Mouse (Mus musculus): ENCODE results near the gene Med27. TPM values are rescaled to one million over a fixed set of nuclear protein-coding genes. Genes with fewer than 3 reads are reported as not detected.

Med27 gene
- polyA plus RNA-seq, 1 experiment from 2014 or later = 77.9 TPM

DNA sequence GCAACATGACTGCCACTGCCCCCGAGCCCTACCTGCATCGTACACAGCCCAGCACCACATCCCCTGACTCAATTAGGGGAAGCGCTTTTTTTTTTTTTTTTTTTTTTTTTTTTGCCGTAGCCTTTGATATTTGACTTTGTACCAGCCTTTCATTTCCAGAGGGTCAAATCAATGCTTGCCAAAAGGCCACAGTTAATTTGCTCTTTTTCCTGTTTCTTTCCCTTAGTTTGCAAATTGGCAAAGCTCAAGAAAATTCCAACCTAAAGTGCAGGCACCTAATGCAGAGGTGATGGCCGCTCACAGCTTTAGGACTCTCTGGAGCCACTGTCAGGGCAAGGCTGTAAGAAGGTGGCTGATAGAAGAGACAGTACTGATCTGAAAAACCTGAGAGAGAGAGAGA, 186.3 kb downstream of the Med27 start:
- WGBS = 92% methylated on average over 5 of the region's 5 CpGs
- no peak overlapping the region for H3K4me2 ChIP-seq (ENCODE audit: low read depth, low read length)
- H3K27ac ChIP-seq (ENCODE audit: low read depth, low read length) = no peak overlapping the region
- H3K4me3 ChIP-seq (ENCODE audit: low read depth, low read length) = no peak overlapping the region
- H3K9ac ChIP-seq (replicated peaks; ENCODE audit: low read depth, low read length) = no peak overlapping the region
- no peaks in the 10 kb centered on the region for H3K4me1 ChIP-seq (ENCODE audit: control insufficient read depth, insufficient read depth, low read length)
- H3K36me3 ChIP-seq (ENCODE audit: control insufficient read depth, insufficient read depth, low read length) = no peaks in the 10 kb centered on the region
- no peak for ATAC-seq (ENCODE audit: low read depth)
- no peaks in the 10 kb centered on the region for H3K9me3 ChIP-seq (ENCODE audit: control insufficient read depth, low read length)
- no peaks in the 10 kb centered on the region for H3K27me3 ChIP-seq (ENCODE audit: control insufficient read depth, insufficient read depth, low read length)

DNA sequence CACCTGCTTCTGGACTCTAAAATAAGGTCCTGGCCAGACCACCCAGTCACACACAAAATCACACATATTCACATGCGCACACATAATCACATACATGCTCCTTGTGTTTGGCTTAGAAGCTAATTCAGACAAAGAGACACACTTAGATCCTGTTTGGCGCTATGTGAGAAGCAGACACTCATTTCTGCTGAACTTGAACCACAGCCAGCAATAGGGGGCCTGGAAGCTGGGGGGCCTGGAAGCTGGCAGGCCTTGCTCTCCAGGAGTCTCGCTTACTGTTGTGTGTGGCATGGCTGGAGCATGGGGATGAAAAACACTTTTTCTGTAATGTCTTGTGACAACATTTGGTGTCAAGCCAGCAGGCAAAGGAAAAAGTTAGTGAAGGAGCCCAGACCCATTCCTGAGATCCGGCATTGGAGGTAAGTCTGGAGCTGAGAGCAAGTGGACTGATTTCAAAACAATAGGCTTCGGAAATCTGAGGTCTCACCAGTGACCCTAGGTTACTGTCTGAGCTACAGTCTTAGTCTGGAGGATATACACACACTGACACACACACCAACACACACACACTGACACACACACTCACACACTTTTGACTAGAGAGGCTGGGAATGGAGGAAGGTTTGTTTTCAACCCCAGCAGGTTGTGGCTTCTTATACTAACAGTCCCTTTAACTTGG, 189.1 kb downstream of the Med27 start:
- Histone ChIP-seq H3K4me2 (ENCODE audit: low read depth, low read length) (no peak overlapping the region), H3K27me3 (ENCODE audit: control insufficient read depth, insufficient read depth, low read length) (no peaks in the 10 kb centered on the region), H3K4me1 (ENCODE audit: control insufficient read depth, insufficient read depth, low read length) (no peaks in the 10 kb centered on the region), H3K9me3 (ENCODE audit: control insufficient read depth, low read length) (no peaks in the 10 kb centered on the region), H3K9ac (replicated peaks; ENCODE audit: low read depth, low read length) (no peak overlapping the region), H3K4me3 (ENCODE audit: low read depth, low read length) (no peak overlapping the region), H3K27ac (ENCODE audit: low read depth, low read length) (no peak overlapping the region), H3K36me3 (ENCODE audit: control insufficient read depth, insufficient read depth, low read length) (no peaks in the 10 kb centered on the region)
- WGBS = 72% methylated on average over 5 of the region's 5 CpGs
- no peak for ATAC-seq (ENCODE audit: low read depth)

DNA sequence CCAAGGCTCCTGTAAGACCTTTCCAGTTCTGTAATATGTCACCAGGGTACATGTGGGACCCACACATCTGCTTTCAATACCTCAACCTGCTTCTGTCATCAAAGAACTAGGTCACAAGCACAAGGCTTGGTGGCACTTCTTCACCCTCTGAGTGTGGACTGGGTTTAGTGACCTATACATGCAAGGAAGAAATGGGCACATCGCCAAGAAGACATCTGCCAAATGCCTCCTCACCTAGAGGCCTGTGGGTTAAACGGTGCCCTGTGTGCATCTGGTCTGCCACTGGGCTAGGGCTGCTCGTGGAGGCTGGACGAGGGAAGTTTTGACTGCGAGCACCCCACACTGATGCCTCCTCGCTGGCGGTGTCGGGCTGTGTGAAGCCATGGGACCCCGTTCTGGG, 189.9 kb downstream of the Med27 start:
- Histone ChIP-seq H3K4me1 (ENCODE audit: control insufficient read depth, insufficient read depth, low read length) (no peaks in the 10 kb centered on the region), H3K36me3 (ENCODE audit: control insufficient read depth, insufficient read depth, low read length) (no peaks in the 10 kb centered on the region), H3K27ac (ENCODE audit: low read depth, low read length) (no peak overlapping the region), H3K4me2 (ENCODE audit: low read depth, low read length) (no peak overlapping the region), H3K9me3 (ENCODE audit: control insufficient read depth, low read length) (no peaks in the 10 kb centered on the region), H3K27me3 (ENCODE audit: control insufficient read depth, insufficient read depth, low read length) (no peaks in the 10 kb centered on the region), H3K9ac (replicated peaks; ENCODE audit: low read depth, low read length) (no peak overlapping the region), H3K4me3 (ENCODE audit: low read depth, low read length) (no peak overlapping the region)
- no peak for ATAC-seq (ENCODE audit: low read depth)
- WGBS = 79% methylated on average over 9 of the region's 9 CpGs

DNA sequence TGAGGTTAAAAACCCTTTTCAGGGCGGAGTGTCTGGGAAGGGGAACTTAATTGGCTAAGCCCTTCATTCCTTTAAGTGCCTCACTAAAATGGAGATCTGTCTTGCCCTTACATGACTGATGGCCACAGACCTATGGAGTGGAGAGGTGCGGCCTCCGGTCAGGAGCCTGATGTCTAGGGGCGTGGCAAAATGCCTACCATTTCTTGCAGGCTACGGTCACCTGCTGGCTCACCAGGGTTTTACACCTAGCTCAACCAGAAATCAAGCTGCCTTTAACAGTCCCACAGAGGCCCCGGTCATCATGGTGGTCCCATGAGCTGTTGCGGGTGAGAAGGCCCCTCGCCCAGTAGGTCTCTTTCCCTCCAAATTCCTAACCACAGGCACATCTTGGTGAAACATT, 190.7 kb downstream of the Med27 start:
- Histone ChIP-seq H3K4me1 (ENCODE audit: control insufficient read depth, insufficient read depth, low read length) (no peaks in the 10 kb centered on the region), H3K27me3 (ENCODE audit: control insufficient read depth, insufficient read depth, low read length) (no peaks in the 10 kb centered on the region), H3K4me3 (ENCODE audit: low read depth, low read length) (no peak overlapping the region), H3K9ac (replicated peaks; ENCODE audit: low read depth, low read length) (no peak overlapping the region), H3K4me2 (ENCODE audit: low read depth, low read length) (no peak overlapping the region), H3K27ac (ENCODE audit: low read depth, low read length) (no peak overlapping the region), H3K36me3 (ENCODE audit: control insufficient read depth, insufficient read depth, low read length) (no peaks in the 10 kb centered on the region), H3K9me3 (ENCODE audit: control insufficient read depth, low read length) (no peaks in the 10 kb centered on the region)
- no peak for ATAC-seq (ENCODE audit: low read depth)
- 78% methylated on average over 8 of the region's 8 CpGs for WGBS

DNA sequence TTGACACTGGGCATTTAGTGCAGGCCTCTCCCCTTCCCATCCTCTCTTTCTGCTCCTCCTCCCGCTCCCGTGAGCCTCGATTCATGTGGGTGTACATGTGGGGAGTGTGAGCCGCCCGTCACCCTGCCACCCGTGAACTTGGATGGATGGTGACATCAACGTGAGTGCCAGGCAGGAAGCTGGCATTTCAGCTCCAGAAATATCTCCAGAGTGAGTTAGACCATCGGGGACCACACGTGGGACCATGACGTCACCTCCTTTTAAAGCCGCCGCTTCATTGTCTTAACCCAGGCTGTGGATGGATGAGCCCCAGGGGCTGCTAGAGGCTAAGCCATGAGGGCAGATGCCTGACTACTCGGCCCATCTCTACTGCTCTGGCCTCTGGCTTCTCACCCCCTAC, 195.4 kb downstream of the Med27 start:
- ATAC-seq (ENCODE audit: low read depth) = no peak
- Histone ChIP-seq H3K9ac (replicated peaks; ENCODE audit: low read depth, low read length) (no peak overlapping the region), H3K36me3 (ENCODE audit: control insufficient read depth, insufficient read depth, low read length) (no peaks in the 10 kb centered on the region), H3K4me1 (ENCODE audit: control insufficient read depth, insufficient read depth, low read length) (peaks cover 7% of the 10 kb centered on the region), H3K4me3 (ENCODE audit: low read depth, low read length) (no peak overlapping the region), H3K27ac (ENCODE audit: low read depth, low read length) (no peak overlapping the region), H3K4me2 (ENCODE audit: low read depth, low read length) (no peak overlapping the region), H3K9me3 (ENCODE audit: control insufficient read depth, low read length) (no peaks in the 10 kb centered on the region), H3K27me3 (ENCODE audit: control insufficient read depth, insufficient read depth, low read length) (no peaks in the 10 kb centered on the region)
- 64% methylated on average over 13 of the region's 13 CpGs for WGBS

DNA sequence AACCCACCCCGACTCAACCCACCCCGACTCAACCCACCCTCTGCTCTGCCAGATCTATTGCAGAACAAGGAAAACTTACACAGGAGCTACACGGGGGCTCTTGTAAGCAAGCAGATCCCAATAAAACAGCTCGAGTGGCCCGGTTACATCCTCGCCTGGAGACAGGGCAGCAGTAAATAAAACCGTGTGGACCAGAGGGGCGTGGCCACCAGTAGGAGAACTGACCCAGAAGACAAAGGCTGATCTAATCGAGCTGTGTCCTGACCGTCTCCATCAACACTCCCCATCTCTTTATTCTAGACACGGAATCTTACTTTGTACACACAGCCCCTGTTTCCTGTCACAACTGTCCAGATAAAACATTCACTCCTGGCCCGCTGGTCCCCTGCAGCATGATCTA, 200.0 kb downstream of the Med27 start:
- ATAC-seq (ENCODE audit: low read depth) = no peak
- Histone ChIP-seq H3K4me3 (ENCODE audit: low read depth, low read length) (no peak overlapping the region), H3K9ac (replicated peaks; ENCODE audit: low read depth, low read length) (no peak overlapping the region), H3K9me3 (ENCODE audit: control insufficient read depth, low read length) (no peaks in the 10 kb centered on the region), H3K36me3 (ENCODE audit: control insufficient read depth, insufficient read depth, low read length) (no peaks in the 10 kb centered on the region), H3K4me2 (ENCODE audit: low read depth, low read length) (peak overlapping the region; percentile 23; the same call in 1 of the 2 replicates), H3K4me1 (ENCODE audit: control insufficient read depth, insufficient read depth, low read length) (peaks cover 7% of the 10 kb centered on the region), H3K27ac (ENCODE audit: low read depth, low read length) (peak overlapping the region; percentile 64; the same call in 1 of the 2 replicates), H3K27me3 (ENCODE audit: control insufficient read depth, insufficient read depth, low read length) (no peaks in the 10 kb centered on the region)
- WGBS = 6% methylated on average over 12 of the region's 12 CpGs

DNA sequence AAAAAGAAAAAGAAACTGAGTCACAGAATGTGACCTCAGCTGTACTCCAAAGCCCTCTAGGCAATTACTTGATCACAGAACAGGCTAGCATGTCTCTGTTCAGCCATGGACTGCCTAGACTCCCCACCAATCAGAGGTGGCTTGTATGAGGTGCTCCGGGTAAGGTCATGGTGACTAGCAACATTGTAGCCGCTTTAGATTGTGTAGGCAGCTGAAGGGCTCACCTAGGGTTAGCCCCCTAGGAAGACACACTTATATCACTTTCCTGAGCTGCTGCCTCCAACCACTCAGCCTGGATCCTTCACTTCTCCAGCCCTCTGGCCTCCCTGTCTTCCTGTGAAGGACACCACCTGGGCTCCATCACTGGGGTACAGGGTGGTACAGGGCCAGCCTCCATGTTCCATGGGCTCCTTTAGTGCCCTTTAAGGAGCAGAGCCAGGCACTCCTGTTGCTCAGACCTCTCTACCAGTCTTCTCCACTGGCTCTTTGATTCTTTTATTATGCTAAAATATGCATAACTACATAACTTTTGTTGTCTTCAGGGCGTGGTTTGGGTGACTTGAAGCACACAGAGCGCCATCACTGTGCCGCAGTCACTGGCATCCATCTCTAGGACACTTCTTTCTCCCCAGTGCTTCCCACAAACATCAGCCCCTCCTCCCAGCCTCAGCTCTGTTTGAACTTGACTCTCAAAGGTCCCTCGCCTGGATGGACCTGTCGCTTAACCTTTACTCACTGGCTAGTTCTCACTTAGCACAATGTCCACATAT, 205.4 kb downstream of the Med27 start:
- Histone ChIP-seq H3K27me3 (ENCODE audit: control insufficient read depth, insufficient read depth, low read length) (no peaks in the 10 kb centered on the region), H3K4me3 (ENCODE audit: low read depth, low read length) (no peak overlapping the region), H3K4me2 (ENCODE audit: low read depth, low read length) (no peak overlapping the region), H3K9me3 (ENCODE audit: control insufficient read depth, low read length) (no peaks in the 10 kb centered on the region), H3K9ac (replicated peaks; ENCODE audit: low read depth, low read length) (no peak overlapping the region), H3K27ac (ENCODE audit: low read depth, low read length) (no peak overlapping the region), H3K4me1 (ENCODE audit: control insufficient read depth, insufficient read depth, low read length) (peaks cover under 1% of the 10 kb centered on the region; the same call in 1 of the 2 replicates), H3K36me3 (ENCODE audit: control insufficient read depth, insufficient read depth, low read length) (no peaks in the 10 kb centered on the region)
- ATAC-seq (ENCODE audit: low read depth) = no peak
- 76% methylated on average over 7 of the region's 7 CpGs for WGBS

DNA sequence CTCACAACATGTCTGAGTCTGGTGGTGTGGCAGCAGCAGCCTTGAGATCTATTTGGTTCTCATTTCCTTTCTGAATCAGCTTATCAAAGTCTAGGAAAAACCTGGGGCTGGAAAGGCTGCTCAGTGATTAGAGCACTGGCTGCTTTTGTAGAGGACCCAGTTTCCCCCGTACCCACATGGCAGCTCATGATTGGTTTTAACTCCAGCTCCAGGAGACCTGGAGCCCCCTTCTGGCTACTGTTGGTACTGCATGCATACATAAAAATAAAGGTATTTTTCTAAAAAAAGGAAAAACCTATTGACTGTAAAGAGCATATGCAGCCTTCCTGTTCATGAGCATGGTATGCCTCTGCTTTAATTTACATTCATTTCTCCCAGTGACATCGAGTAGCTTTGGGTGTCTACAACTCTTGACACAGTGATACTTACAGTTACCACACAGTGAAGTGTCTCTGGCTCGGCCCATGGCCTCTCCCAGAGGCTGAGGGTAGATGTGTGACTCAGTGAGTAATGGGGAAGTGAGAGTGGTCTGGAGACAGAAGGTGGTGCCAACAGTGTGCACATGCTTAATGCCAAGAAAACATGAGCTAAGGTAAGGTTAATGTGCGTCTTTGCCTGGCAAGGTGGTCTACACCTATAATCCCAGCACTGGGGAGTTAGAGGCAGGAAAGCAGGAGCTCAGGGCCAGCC, 207.5 kb downstream of the Med27 start:
- H3K9me3 ChIP-seq (ENCODE audit: control insufficient read depth, low read length) = no peaks in the 10 kb centered on the region
- no peaks in the 10 kb centered on the region for H3K36me3 ChIP-seq (ENCODE audit: control insufficient read depth, insufficient read depth, low read length)
- no peaks in the 10 kb centered on the region for H3K27me3 ChIP-seq (ENCODE audit: control insufficient read depth, insufficient read depth, low read length)
- H3K27ac ChIP-seq (ENCODE audit: low read depth, low read length) = no peak overlapping the region
- no peak overlapping the region for H3K9ac ChIP-seq (replicated peaks; ENCODE audit: low read depth, low read length)
- H3K4me3 ChIP-seq (ENCODE audit: low read depth, low read length) = no peak overlapping the region
- 67% methylated on average over 4 of the region's 4 CpGs for WGBS
- no peaks in the 10 kb centered on the region for H3K4me1 ChIP-seq (ENCODE audit: control insufficient read depth, insufficient read depth, low read length)
- no peak overlapping the region for H3K4me2 ChIP-seq (ENCODE audit: low read depth, low read length)
- ATAC-seq (ENCODE audit: low read depth) = no peak

DNA sequence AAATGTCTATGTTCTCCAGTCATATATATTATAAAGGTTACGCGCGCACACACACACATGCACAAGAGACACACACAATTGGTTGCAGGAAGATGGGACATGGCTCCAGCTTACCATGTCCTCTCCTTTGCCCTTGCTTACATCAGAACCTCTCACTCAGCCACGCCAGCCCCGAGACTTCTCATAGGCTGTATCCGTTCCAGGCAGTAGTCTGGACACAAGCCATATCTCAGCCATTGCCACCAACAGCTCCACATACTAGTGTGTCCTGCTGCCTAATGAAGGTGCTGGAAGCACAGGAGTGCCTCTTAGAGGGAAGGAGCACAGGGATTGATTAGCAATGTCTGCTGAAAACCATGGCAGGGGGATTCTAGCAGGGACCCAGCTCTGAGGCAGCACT, 211.9 kb downstream of the Med27 start:
- Histone ChIP-seq H3K9me3 (ENCODE audit: control insufficient read depth, low read length) (no peaks in the 10 kb centered on the region), H3K27ac (ENCODE audit: low read depth, low read length) (no peak overlapping the region), H3K9ac (replicated peaks; ENCODE audit: low read depth, low read length) (no peak overlapping the region), H3K27me3 (ENCODE audit: control insufficient read depth, insufficient read depth, low read length) (no peaks in the 10 kb centered on the region), H3K4me2 (ENCODE audit: low read depth, low read length) (no peak overlapping the region), H3K36me3 (ENCODE audit: control insufficient read depth, insufficient read depth, low read length) (no peaks in the 10 kb centered on the region), H3K4me1 (ENCODE audit: control insufficient read depth, insufficient read depth, low read length) (no peaks in the 10 kb centered on the region), H3K4me3 (ENCODE audit: low read depth, low read length) (no peak overlapping the region)
- WGBS = 92% methylated on average over 6 of the region's 6 CpGs
- no peak for ATAC-seq (ENCODE audit: low read depth)
